Mouse (Mus musculus) erythroblast, embryonic 14.5 days (primary cell): ENCODE results near the gene Cep85l. TPM values are rescaled to one million over a fixed set of nuclear protein-coding genes. Genes with fewer than 3 reads are reported as not detected.

Experiments
- H3K27me3 ChIP-seq: 2 replicates; pipeline ENCODE4 v1.6.1; 2012; ENCODE audit warnings: inconsistent platforms; ENCODE audit not compliant: control insufficient read depth
- H3K36me3 ChIP-seq: 2 replicates; pipeline ENCODE4 v1.6.1; 2012; ENCODE audit warnings: mild to moderate bottlenecking, inconsistent platforms; ENCODE audit not compliant: control insufficient read depth
- H3K4me1 ChIP-seq: 2 replicates; pipeline ENCODE4 v1.6.1; 2012; ENCODE audit warnings: inconsistent platforms; ENCODE audit not compliant: control insufficient read depth
- H3K4me3 ChIP-seq: replicated peaks from 2 replicates; pipeline ENCODE3; 2012; ENCODE audit warnings: moderate library complexity, mild to moderate bottlenecking, inconsistent platforms
- H3K9me3 ChIP-seq: 2 replicates; pipeline ENCODE4 v1.6.1; 2012; ENCODE audit warnings: low read length, inconsistent platforms, mixed read lengths; ENCODE audit not compliant: control insufficient read depth
- GATA1 ChIP-seq: IDR thresholded peaks from 2 replicates; pipeline ENCODE4 v1.6.1; 2012; ENCODE audit warnings: low read length, inconsistent platforms, mixed read lengths
- TAL1 ChIP-seq: IDR thresholded peaks from 3 replicates; pipeline ENCODE4 v1.6.1; 2012; ENCODE audit warnings: low read length, inconsistent platforms, mixed read lengths
- polyA plus RNA-seq: library from polyadenylated mRNA; stranded (reverse); fragments of >175 nt; gene quantifications from 2 replicates; pipeline ENCODE4 v1.2.3, GENCODE M21; 2012

Cep85l gene
- polyA plus RNA-seq, 1 experiment, result 0.02 TPM

- TF ChIP-seq GATA1 (no peak), TAL1 (no peak)
- H3K4me1 ChIP-seq, result peaks cover 5% of the 10 kb centered on the region
Observed at GRCm38 (mm10) chr10:53416152-53416712, 36.5 kb upstream of the Cep85l start.

GRCm38 (mm10) chr10:53415252-53415651 is 35.5 kb upstream of the Cep85l start:
- Histone ChIP-seq H3K4me1 (peaks cover 3% of the 10 kb centered on the region), H3K4me3 (no peak overlapping the region), H3K36me3 (no peaks in the 10 kb centered on the region), H3K9me3 (no peaks in the 10 kb centered on the region), H3K27me3 (no peaks in the 10 kb centered on the region)
- TF ChIP-seq GATA1, result no peak
- TF ChIP-seq TAL1, result no peak

More at GRCm38 (mm10) chr10:53416152-53416712, 36.5 kb upstream of the Cep85l start:
- Histone ChIP-seq H3K4me3 (no peak overlapping the region), H3K9me3 (no peaks in the 10 kb centered on the region), H3K27me3 (no peaks in the 10 kb centered on the region), H3K36me3 (no peaks in the 10 kb centered on the region)

- no peak overlapping the region for H3K4me3 ChIP-seq
- no peaks in the 10 kb centered on the region for H3K27me3 ChIP-seq
Observed at GRCm38 (mm10) chr10:53414092-53415085, 34.6 kb upstream of the Cep85l start.

GRCm38 (mm10) chr10:53412936-53413335 is 33.2 kb upstream of the Cep85l start:
- no peak for TF ChIP-seq GATA1
- no peak for TF ChIP-seq TAL1
- H3K9me3 ChIP-seq, result no peaks in the 10 kb centered on the region
- no peaks in the 10 kb centered on the region for H3K27me3 ChIP-seq
- no peaks in the 10 kb centered on the region for H3K36me3 ChIP-seq
- no peak overlapping the region for H3K4me3 ChIP-seq
- H3K4me1 ChIP-seq, result peaks cover 3% of the 10 kb centered on the region

More at GRCm38 (mm10) chr10:53414092-53415085, 34.6 kb upstream of the Cep85l start:
- H3K9me3 ChIP-seq, result no peaks in the 10 kb centered on the region
- TF ChIP-seq TAL1, result no peak
- TF ChIP-seq GATA1, result no peak
- H3K4me1 ChIP-seq, result peaks cover 3% of the 10 kb centered on the region
- H3K36me3 ChIP-seq, result no peaks in the 10 kb centered on the region

- no peaks in the 10 kb centered on the region for H3K9me3 ChIP-seq
- no peak overlapping the region for H3K4me3 ChIP-seq
- TF ChIP-seq GATA1 (no peak), TAL1 (no peak)
- no peaks in the 10 kb centered on the region for H3K36me3 ChIP-seq
- H3K27me3 ChIP-seq, result no peaks in the 10 kb centered on the region
- peaks cover 3% of the 10 kb centered on the region for H3K4me1 ChIP-seq
Observed at GRCm38 (mm10) chr10:53412165-53412564, 32.4 kb upstream of the Cep85l start.

GRCm38 (mm10) chr10:53410831-53411230 is 31.1 kb upstream of the Cep85l start:
- H3K27me3 ChIP-seq, result no peaks in the 10 kb centered on the region
- TF ChIP-seq GATA1 (no peak), TAL1 (no peak)
- H3K4me1 ChIP-seq, result peaks cover 3% of the 10 kb centered on the region
- no peaks in the 10 kb centered on the region for H3K9me3 ChIP-seq
- H3K4me3 ChIP-seq, result no peak overlapping the region
- no peaks in the 10 kb centered on the region for H3K36me3 ChIP-seq

- H3K27me3 ChIP-seq, result no peaks in the 10 kb centered on the region
- no peaks in the 10 kb centered on the region for H3K4me1 ChIP-seq
- H3K36me3 ChIP-seq, result no peaks in the 10 kb centered on the region
- H3K4me3 ChIP-seq, result no peak overlapping the region
- TF ChIP-seq TAL1 (no peak), GATA1 (no peak)
- no peaks in the 10 kb centered on the region for H3K9me3 ChIP-seq
Observed at GRCm38 (mm10) chr10:53407422-53407821, 27.7 kb upstream of the Cep85l start.

- no peaks in the 10 kb centered on the region for H3K9me3 ChIP-seq
- H3K4me1 ChIP-seq, result no peaks in the 10 kb centered on the region
- H3K4me3 ChIP-seq, result no peak overlapping the region
- TF ChIP-seq GATA1, result no peak
- TF ChIP-seq TAL1, result no peak
- no peaks in the 10 kb centered on the region for H3K36me3 ChIP-seq
- no peaks in the 10 kb centered on the region for H3K27me3 ChIP-seq
Observed at GRCm38 (mm10) chr10:53406845-53407244, 27.1 kb upstream of the Cep85l start.

- Histone ChIP-seq H3K36me3 (no peaks in the 10 kb centered on the region), H3K4me3 (no peak overlapping the region), H3K4me1 (peaks cover 2% of the 10 kb centered on the region), H3K9me3 (no peaks in the 10 kb centered on the region), H3K27me3 (no peaks in the 10 kb centered on the region)
- no peak for TF ChIP-seq TAL1
Observed at GRCm38 (mm10) chr10:53402293-53402692, 22.5 kb upstream of the Cep85l start.
